Mouse (Mus musculus) lung, adult 2 months (tissue): ENCODE results near the gene Ttc9b.

Source experiments
- CTCF ChIP-seq: fragments of 200-500 bp; IDR thresholded peaks from 2 replicates; pipeline ENCODE4 v1.5.1; 2011; ENCODE audit warnings: mild to moderate bottlenecking, low read length, control low read depth; ENCODE audit not compliant: insufficient read depth
- POLR2A ChIP-seq: fragments of 200-500 bp; IDR thresholded peaks from 2 replicates; pipeline ENCODE4 v1.6.1; 2011; ENCODE audit warnings: low read depth, mild to moderate bottlenecking, control low read depth, low read length, borderline replicate concordance; ENCODE audit errors: extremely low read depth

DNA sequence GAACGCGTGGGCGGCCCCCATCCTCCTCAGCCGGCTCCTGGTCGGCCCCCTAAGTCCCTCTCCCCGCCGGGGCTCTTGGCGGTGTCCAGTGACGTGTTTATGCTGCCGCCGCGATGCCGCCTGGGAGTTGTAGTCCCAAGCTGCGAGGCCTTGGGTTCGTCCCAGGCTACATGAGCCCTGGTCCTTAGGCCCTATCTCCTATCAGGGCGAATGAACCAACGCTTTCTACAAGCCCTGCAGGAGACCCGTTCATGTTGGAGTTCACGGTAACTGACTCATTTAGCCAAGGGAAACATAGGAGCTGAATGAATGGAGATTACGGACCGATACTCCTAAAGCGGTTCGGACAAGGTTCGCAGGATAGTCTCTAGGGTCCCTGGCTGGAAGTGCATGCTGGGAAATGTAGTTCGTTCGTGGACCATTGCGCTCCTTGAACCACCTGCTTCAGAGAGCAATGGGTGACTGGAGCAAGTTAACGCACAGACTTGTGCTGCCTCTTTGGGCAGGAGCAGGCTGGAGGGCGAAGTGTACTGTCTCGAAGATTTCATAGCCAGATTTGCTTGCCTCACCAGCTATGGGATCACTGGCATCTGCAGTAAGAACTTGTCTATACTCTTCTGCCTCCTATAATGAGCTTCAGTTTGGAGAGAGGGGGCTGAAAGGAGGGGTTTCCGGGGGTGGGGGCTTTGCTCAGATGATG is 21.0 kb downstream of the Ttc9b start, which contains the start of gene Map3k10:
- no peak for TF ChIP-seq CTCF
- peak; percentile 17; the same call in 1 of the 2 replicates for TF ChIP-seq POLR2A
